Mouse (Mus musculus): ENCODE results near the gene Ptgfrn.
A peak's percentile ranks its signal among the peaks of the same experiment; 100 is the strongest.

Ptgfrn gene

GRCm38 (mm10) chr3:101110043-101110837, at the start of gene Ptgfrn:
Ptgfrn (minus strand) TSS chr3:101110278.
- peak; percentile 87 for DNase-seq (ENCODE audit: low spot score)

- DNase-seq (ENCODE audit: low spot score): no peak
Observed at GRCm38 (mm10) chr3:101159701-101160100, 49.6 kb upstream of the Ptgfrn start.

- no peak for DNase-seq (ENCODE audit: low spot score)
Observed at GRCm38 (mm10) chr3:101154067-101154466, 44.0 kb upstream of the Ptgfrn start.

GRCm38 (mm10) chr3:101153341-101153740, 43.3 kb upstream of the Ptgfrn start:
- no peak for DNase-seq (ENCODE audit: low spot score)

DNA sequence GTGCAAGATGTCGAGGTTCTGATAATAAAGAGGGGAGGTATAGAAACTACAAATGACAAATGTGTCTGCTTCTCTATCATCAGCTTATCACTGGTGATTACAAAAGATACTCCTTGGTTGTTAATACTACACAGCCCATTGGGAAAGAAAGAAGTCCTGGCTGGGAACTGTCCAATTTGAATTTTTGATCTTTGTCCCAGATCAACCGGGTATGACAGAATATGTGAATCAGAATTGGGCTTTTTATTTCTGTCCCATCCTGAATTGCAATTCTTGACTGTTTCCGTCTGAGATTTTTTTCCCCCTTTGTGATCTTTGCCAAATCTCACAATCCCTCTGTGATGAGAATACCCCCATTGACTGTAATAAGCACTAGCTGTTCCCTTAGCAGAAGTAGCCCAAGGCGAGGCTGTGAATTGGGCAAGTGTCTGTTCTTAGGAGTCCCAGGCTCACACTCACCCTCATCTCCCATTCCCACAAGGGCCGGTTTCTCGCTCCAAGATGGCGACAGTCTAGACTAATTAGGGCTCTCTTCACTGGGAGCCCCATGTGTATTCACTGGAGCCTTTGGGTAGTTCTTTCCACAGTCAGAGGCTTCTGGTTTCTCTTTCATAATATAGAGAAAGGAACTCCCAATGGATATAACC, 36.2 kb upstream of the Ptgfrn start:
- DNase-seq (ENCODE audit: low spot score): no peak

DNA sequence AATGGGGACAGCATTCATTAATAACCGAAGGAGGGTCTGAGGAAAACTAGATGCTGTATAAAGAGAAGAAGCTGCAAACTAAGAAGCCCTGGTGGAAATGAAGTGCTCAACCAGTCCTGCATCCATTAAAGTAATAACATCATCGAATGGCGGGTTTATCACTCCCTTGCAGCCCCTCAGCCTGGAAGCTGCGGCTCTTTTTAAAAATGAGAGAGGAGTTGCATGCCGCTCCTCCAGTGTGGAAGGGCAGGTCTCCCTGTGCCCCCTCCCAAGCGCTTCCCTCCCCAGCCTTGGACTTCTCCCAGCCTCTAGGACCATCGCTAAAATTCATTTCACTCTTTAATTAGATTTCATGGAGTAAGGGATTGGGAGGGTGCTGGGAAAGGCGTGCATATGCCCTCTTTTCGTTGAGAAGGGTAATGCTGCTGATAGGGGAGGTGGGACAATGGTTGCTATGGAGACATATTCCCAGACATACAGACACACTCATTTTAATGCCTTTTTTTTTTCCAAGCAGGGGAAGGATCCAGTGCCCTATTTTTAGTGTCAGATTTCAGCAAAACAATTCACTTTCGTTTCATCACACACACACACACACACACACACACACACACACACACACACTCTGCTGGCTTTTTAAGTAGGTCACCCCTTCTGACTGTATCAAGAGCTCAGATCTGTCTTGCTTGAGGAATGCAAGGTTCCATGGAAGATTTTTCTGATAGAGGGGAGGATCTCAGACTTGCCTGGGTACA, 35.4 kb upstream of the Ptgfrn start:
- DNase-seq (ENCODE audit: low spot score): peak; percentile 31

- DNase-seq (ENCODE audit: low spot score): no peak
Observed at GRCm38 (mm10) chr3:101144366-101144948, 34.4 kb upstream of the Ptgfrn start.

DNA sequence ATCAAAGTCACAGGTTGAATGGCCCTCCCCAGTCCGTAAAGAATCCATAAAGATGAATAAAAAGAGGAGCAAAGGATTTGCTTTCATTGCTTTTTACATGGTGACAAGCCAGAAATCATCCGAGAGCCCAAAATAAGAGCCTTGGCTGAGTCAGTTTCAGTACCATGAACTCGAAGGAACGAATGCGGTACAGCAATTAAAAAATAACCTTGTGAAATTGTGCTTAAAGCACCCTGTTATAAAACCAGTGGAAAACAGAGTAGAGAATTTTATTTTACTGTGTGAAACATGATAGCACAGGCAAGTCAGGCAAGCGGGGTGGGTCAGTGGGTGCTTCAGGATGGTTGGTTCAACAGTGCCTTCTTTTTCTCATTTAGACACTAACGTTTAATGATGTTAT, 33.4 kb upstream of the Ptgfrn start:
- DNase-seq (ENCODE audit: low spot score): no peak

- DNase-seq (ENCODE audit: low spot score): no peak
Observed at GRCm38 (mm10) chr3:101141864-101142263, 31.8 kb upstream of the Ptgfrn start.

DNA sequence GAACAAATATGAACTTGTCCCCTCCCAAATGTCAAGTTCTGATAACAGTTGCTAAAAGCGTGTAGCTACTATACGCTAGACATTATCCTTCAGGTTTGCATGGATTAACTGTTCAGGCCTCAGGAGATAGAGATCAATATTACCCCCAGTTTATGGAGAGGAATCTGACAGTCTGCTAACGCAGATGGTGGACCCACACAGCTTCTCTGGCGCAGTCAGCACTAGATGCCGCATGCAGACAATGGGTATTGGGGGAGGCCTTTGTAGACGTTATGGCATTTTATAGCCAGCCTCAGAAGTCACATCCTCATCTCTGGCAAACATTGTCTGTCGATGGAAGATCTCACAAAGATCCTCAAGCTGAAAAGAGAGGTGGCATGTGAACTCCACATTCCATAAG, 29.9 kb upstream of the Ptgfrn start:
- no peak for DNase-seq (ENCODE audit: low spot score)

- DNase-seq (ENCODE audit: low spot score): peak; percentile 70
Observed at GRCm38 (mm10) chr3:101136483-101136882, 26.4 kb upstream of the Ptgfrn start.

DNA sequence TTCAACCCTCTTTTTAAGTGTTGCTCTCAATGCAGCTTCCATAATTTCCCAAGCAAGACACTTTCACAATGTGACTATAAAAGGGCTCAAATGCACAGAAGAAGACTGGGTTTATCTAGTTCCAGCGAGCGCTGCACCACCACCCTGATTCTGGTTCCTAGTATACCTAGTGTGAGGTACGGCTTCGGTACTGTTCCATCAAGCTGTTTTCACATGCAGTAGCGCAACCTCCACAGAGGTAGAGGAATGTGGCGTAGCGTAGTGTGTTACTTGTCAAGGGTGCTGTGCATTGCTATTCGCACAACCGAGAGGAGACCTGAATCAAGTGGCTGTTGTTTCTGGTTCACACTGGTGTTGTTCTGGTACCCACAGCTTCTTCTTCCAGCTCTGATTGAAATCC, 24.8 kb upstream of the Ptgfrn start:
- no peak for DNase-seq (ENCODE audit: low spot score)

GRCm38 (mm10) chr3:101132981-101133380, 22.9 kb upstream of the Ptgfrn start:
- no peak for DNase-seq (ENCODE audit: low spot score)

DNA sequence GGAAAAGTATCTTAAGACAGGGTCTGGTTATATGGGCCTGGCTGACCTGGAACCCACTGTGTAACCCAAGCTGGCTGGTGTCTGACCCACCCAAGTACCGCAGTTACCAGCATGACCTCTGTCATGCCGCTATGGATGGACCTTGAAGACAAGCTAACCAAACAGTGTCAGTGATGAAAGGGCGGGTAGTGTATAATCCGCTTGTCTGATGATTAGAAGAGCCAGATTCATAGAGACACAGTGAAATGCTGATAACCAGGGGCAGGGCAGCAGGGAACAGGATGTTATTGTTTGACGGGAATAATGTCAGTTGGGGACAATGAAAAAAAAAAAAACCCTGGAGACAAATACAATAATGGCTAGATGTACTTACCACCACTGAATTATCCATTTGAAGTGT, 21.7 kb upstream of the Ptgfrn start:
- no peak for DNase-seq (ENCODE audit: low spot score)

DNA sequence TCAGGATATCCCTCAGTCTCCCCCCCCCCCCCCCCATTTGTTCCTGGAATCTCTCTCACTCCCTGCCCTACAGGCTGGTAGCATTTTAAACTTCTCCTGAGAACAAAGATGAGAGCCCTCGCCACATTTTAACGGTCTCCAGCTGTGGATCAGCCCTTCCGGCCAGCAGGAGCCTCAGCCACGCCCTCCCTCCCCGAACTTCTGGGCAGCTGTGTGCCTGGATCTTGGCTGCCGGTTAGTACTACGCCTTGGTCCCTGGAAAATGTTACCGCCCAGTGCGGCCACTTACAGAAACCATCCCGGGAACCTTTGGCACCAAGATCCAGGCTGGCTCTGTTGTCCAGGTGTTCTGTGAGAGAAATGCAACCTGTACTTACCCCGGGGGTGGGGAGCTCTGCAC, 20.4 kb upstream of the Ptgfrn start:
- DNase-seq (ENCODE audit: low spot score): peak; percentile 81

- DNase-seq (ENCODE audit: low spot score): no peak
Observed at GRCm38 (mm10) chr3:101129620-101130019, 19.5 kb upstream of the Ptgfrn start.

- DNase-seq (ENCODE audit: low spot score): no peak
Observed at GRCm38 (mm10) chr3:101129090-101129489, 19.0 kb upstream of the Ptgfrn start.

- DNase-seq (ENCODE audit: low spot score): no peak
Observed at GRCm38 (mm10) chr3:101127766-101128165, 17.7 kb upstream of the Ptgfrn start.

- no peak for DNase-seq (ENCODE audit: low spot score)
Observed at GRCm38 (mm10) chr3:101124716-101125115, 14.6 kb upstream of the Ptgfrn start.

DNA sequence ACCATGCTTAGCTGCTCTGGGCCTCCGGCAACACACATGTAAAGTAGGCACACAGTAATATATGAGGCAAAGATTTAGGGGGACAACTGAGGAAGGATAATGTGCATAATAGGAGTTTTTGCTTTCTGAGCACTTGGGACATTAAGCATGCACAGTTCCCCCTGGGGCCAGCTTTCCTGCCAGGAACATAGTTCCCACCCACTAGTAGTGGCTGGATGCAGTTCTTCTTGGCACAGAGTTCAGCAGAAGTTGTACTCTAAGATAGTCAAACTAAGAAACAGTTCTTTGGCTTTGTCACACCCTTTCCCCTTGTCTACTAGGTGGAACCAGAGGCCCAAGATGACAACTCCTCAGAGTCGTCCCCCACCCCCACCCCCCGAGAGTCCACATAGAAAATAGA, 12.4 kb upstream of the Ptgfrn start:
- DNase-seq (ENCODE audit: low spot score): no peak

DNA sequence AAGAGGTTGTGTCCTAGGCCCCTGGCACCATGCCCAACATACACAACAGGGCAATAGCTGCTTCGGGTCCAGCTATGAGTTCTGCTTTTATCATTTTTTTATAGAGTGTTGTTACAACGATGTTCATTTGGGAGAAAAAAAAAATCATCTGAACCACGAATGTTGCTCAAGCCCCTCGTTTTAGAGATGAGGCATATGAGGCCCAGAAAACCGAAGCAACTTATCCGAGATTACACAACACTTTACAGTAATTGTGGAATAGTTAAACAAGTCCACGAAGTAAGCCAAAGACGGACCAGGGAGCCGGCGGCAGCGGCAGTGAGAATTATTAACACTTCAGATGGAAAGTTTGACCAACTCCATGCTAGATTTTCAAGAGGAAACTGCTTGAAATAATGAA, 7.7 kb upstream of the Ptgfrn start:
- no peak for DNase-seq (ENCODE audit: low spot score)

GRCm38 (mm10) chr3:101117386-101117749, 7.3 kb upstream of the Ptgfrn start:
- no peak for DNase-seq (ENCODE audit: low spot score)
